Mouse (Mus musculus) midbrain, embryonic 13.5 days (tissue): Measurements from ENCODE around the gene Sdc4. TPM values are rescaled to one million over a fixed set of nuclear protein-coding genes. Genes with fewer than 3 reads are reported as not detected.

Experiments
- ATAC-seq: fragments of 200-750 bp; cut with Nextera tagmentation; 2 replicates; pipeline ENCODE4 v1.8.0; 2017; ENCODE audit warnings: mild to moderate bottlenecking, moderate TSS enrichment, moderate library complexity
- H3K27ac ChIP-seq: fragments of 300-500 bp; sonication (generic); 2 replicates; pipeline ENCODE4 v1.5.1; 2015; ENCODE audit warnings: inconsistent platforms, mild to moderate bottlenecking, moderate library complexity
- H3K27me3 ChIP-seq: fragments of 300-500 bp; sonication (generic); 2 replicates; pipeline ENCODE4 v1.6.1; 2015; ENCODE audit warnings: mild to moderate bottlenecking, inconsistent platforms
- H3K36me3 ChIP-seq: fragments of 300-500 bp; sonication (generic); 2 replicates; pipeline ENCODE4 v1.6.1; 2015; ENCODE audit warnings: mild to moderate bottlenecking, inconsistent platforms
- H3K4me1 ChIP-seq: fragments of 300-500 bp; sonication (generic); replicated peaks from 2 replicates; pipeline ENCODE4 v1.6.1; 2015; ENCODE audit warnings: inconsistent platforms
- H3K4me2 ChIP-seq: fragments of 300-500 bp; sonication (generic); replicated peaks from 2 replicates; pipeline ENCODE4 v1.6.1; 2015; ENCODE audit warnings: moderate library complexity, mild to moderate bottlenecking, inconsistent platforms
- H3K4me3 ChIP-seq: fragments of 300-500 bp; sonication (generic); replicated peaks from 2 replicates; pipeline ENCODE4 v1.5.1; 2015; ENCODE audit warnings: mild to moderate bottlenecking, inconsistent platforms
- H3K9ac ChIP-seq: fragments of 300-500 bp; sonication (generic); replicated peaks from 2 replicates; pipeline ENCODE4 v1.6.1; 2015; ENCODE audit warnings: mild to moderate bottlenecking, inconsistent platforms
- H3K9me3 ChIP-seq: fragments of 300-500 bp; sonication (generic); 2 replicates; pipeline ENCODE4 v1.6.1; 2016; ENCODE audit warnings: mild to moderate bottlenecking, inconsistent platforms
- WGBS: fragments of 180-500 bp; shearing (Covaris S2); methylation state at CpG from one replicate; pipeline ENCODE4 v1.1.7; 2015; 5-methylcytosine and 5-hydroxymethylcytosine counted together
- polyA plus RNA-seq: library from polyadenylated mRNA; unstranded; fragments of >200 nt; fragmentation: Nextera tagmentation; extraction: Ambion mirVana; gene quantifications from 2 replicates; pipeline ENCODE4 v1.2.1, GENCODE M21; 2015

Sdc4 gene
- polyA plus RNA-seq, 1 experiment from 2014 or later, result 7.3 TPM

- WGBS, result 13% methylated on average over 8 of the region's 8 CpGs
- no peak overlapping the region for H3K4me2 ChIP-seq
- ATAC-seq, result no peak
- H3K4me3 ChIP-seq, result no peak overlapping the region
- no peaks in the 10 kb centered on the region for H3K9me3 ChIP-seq
- no peaks in the 10 kb centered on the region for H3K36me3 ChIP-seq
- H3K4me1 ChIP-seq, result peaks cover 3% of the 10 kb centered on the region; the same call in 1 of the 2 replicates
- H3K9ac ChIP-seq, result no peak overlapping the region
- no peak overlapping the region for H3K27ac ChIP-seq
- H3K27me3 ChIP-seq, result peaks cover 10% of the 10 kb centered on the region
Measured at GRCm38 (mm10) chr2:164436215-164436913, 7.3 kb downstream of the Sdc4 start.

GRCm38 (mm10) chr2:164435216-164436090, 8.2 kb downstream of the Sdc4 start:
- peaks cover 3% of the 10 kb centered on the region; the same call in 1 of the 2 replicates for H3K27me3 ChIP-seq
- no peaks in the 10 kb centered on the region for H3K4me1 ChIP-seq
- H3K27ac ChIP-seq, result no peak overlapping the region
- no peak overlapping the region for H3K4me2 ChIP-seq
- WGBS, result 60% methylated on average over 5 of the region's 5 CpGs
- H3K9ac ChIP-seq, result no peak overlapping the region
- H3K36me3 ChIP-seq, result no peaks in the 10 kb centered on the region
- no peaks in the 10 kb centered on the region for H3K9me3 ChIP-seq
- no peak for ATAC-seq
- no peak overlapping the region for H3K4me3 ChIP-seq

- WGBS, result 80% methylated on average over 3 of the region's 3 CpGs
- Histone ChIP-seq H3K4me1 (no peaks in the 10 kb centered on the region), H3K4me3 (no peak overlapping the region), H3K9ac (no peak overlapping the region), H3K27ac (no peak overlapping the region), H3K4me2 (no peak overlapping the region), H3K27me3 (no peaks in the 10 kb centered on the region), H3K36me3 (no peaks in the 10 kb centered on the region), H3K9me3 (no peaks in the 10 kb centered on the region)
- ATAC-seq, result no peak
Measured at GRCm38 (mm10) chr2:164434681-164435080, 9.0 kb downstream of the Sdc4 start.

GRCm38 (mm10) chr2:164433278-164433895, 10.3 kb downstream of the Sdc4 start:
- WGBS, result 82% methylated on average over 9 of the region's 9 CpGs
- H3K36me3 ChIP-seq, result no peaks in the 10 kb centered on the region
- H3K9ac ChIP-seq, result no peak overlapping the region
- H3K4me2 ChIP-seq, result no peak overlapping the region
- H3K4me1 ChIP-seq, result no peaks in the 10 kb centered on the region
- no peaks in the 10 kb centered on the region for H3K9me3 ChIP-seq
- H3K4me3 ChIP-seq, result no peak overlapping the region
- no peaks in the 10 kb centered on the region for H3K27me3 ChIP-seq
- no peak overlapping the region for H3K27ac ChIP-seq
- no peak for ATAC-seq

GRCm38 (mm10) chr2:164432541-164433191, 11.0 kb downstream of the Sdc4 start:
- Histone ChIP-seq H3K27me3 (no peaks in the 10 kb centered on the region), H3K9me3 (no peaks in the 10 kb centered on the region), H3K4me2 (no peak overlapping the region), H3K4me3 (no peak overlapping the region), H3K9ac (no peak overlapping the region), H3K4me1 (no peaks in the 10 kb centered on the region), H3K27ac (no peak overlapping the region), H3K36me3 (no peaks in the 10 kb centered on the region)
- WGBS, result 44% methylated on average over 22 of the region's 22 CpGs
- no peak for ATAC-seq

GRCm38 (mm10) chr2:164431676-164432465, 11.8 kb downstream of the Sdc4 start:
- no peaks in the 10 kb centered on the region for H3K36me3 ChIP-seq
- no peaks in the 10 kb centered on the region for H3K4me1 ChIP-seq
- H3K4me3 ChIP-seq, result no peak overlapping the region
- no peaks in the 10 kb centered on the region for H3K9me3 ChIP-seq
- 68% methylated on average over 9 of the region's 9 CpGs for WGBS
- H3K27me3 ChIP-seq, result no peaks in the 10 kb centered on the region
- H3K9ac ChIP-seq, result no peak overlapping the region
- no peak for ATAC-seq
- no peak overlapping the region for H3K27ac ChIP-seq
- H3K4me2 ChIP-seq, result no peak overlapping the region

GRCm38 (mm10) chr2:164430697-164431096, 13.0 kb downstream of the Sdc4 start:
- H3K27me3 ChIP-seq, result no peaks in the 10 kb centered on the region
- H3K9ac ChIP-seq, result no peak overlapping the region
- no peaks in the 10 kb centered on the region for H3K4me1 ChIP-seq
- no peak overlapping the region for H3K4me3 ChIP-seq
- no peaks in the 10 kb centered on the region for H3K36me3 ChIP-seq
- WGBS, result 24% methylated on average over 7 of the region's 7 CpGs
- H3K27ac ChIP-seq, result no peak overlapping the region
- H3K9me3 ChIP-seq, result no peaks in the 10 kb centered on the region
- H3K4me2 ChIP-seq, result no peak overlapping the region
- ATAC-seq, result no peak

- WGBS, result 47% methylated on average over 15 of the region's 15 CpGs
Measured at GRCm38 (mm10) chr2:164429881-164430615, 13.6 kb downstream of the Sdc4 start.

GRCm38 (mm10) chr2:164428451-164428850, 15.2 kb downstream of the Sdc4 start:
- Histone ChIP-seq H3K4me3 (no peak overlapping the region), H3K4me1 (no peaks in the 10 kb centered on the region), H3K36me3 (no peaks in the 10 kb centered on the region), H3K9ac (no peak overlapping the region), H3K4me2 (no peak overlapping the region), H3K9me3 (no peaks in the 10 kb centered on the region), H3K27ac (no peak overlapping the region), H3K27me3 (no peaks in the 10 kb centered on the region)
- WGBS, result 45% methylated on average over 5 of the region's 5 CpGs
- ATAC-seq, result no peak

More at GRCm38 (mm10) chr2:164429881-164430615, 13.6 kb downstream of the Sdc4 start:
- H3K4me2 ChIP-seq, result no peak overlapping the region
- no peak for ATAC-seq
- H3K9me3 ChIP-seq, result no peaks in the 10 kb centered on the region
- no peak overlapping the region for H3K27ac ChIP-seq
- H3K4me1 ChIP-seq, result no peaks in the 10 kb centered on the region
- no peak overlapping the region for H3K9ac ChIP-seq
- no peak overlapping the region for H3K4me3 ChIP-seq
- H3K27me3 ChIP-seq, result no peaks in the 10 kb centered on the region
- no peaks in the 10 kb centered on the region for H3K36me3 ChIP-seq

GRCm38 (mm10) chr2:164426952-164427351, 16.7 kb downstream of the Sdc4 start:
- Histone ChIP-seq H3K9ac (no peak overlapping the region), H3K9me3 (no peaks in the 10 kb centered on the region), H3K4me3 (no peak overlapping the region), H3K27ac (no peak overlapping the region), H3K4me2 (no peak overlapping the region), H3K36me3 (no peaks in the 10 kb centered on the region), H3K4me1 (no peaks in the 10 kb centered on the region), H3K27me3 (no peaks in the 10 kb centered on the region)
- ATAC-seq, result no peak
- 79% methylated on average over 5 of the region's 5 CpGs for WGBS

- H3K9ac ChIP-seq, result no peak overlapping the region
- no peaks in the 10 kb centered on the region for H3K9me3 ChIP-seq
- ATAC-seq, result no peak
- 29% methylated on average over 12 of the region's 12 CpGs for WGBS
- H3K4me3 ChIP-seq, result no peak overlapping the region
- H3K4me1 ChIP-seq, result no peaks in the 10 kb centered on the region
- no peak overlapping the region for H3K27ac ChIP-seq
- H3K27me3 ChIP-seq, result no peaks in the 10 kb centered on the region
- H3K4me2 ChIP-seq, result no peak overlapping the region
- H3K36me3 ChIP-seq, result no peaks in the 10 kb centered on the region
Measured at GRCm38 (mm10) chr2:164426121-164426520, 17.6 kb downstream of the Sdc4 start.
